Mouse (Mus musculus) hindlimb bud, embryonic 11.5 days (tissue): ENCODE measurements around the gene Zxdc.

ENCODE experiments used
- DNase-seq: peaks from one replicate; pipeline ENCODE4 v3.0.0-alpha.2; 2012; ENCODE audit warnings: low read depth, low spot score; ENCODE audit errors: extremely low spot score

The Zxdc gene

DNA sequence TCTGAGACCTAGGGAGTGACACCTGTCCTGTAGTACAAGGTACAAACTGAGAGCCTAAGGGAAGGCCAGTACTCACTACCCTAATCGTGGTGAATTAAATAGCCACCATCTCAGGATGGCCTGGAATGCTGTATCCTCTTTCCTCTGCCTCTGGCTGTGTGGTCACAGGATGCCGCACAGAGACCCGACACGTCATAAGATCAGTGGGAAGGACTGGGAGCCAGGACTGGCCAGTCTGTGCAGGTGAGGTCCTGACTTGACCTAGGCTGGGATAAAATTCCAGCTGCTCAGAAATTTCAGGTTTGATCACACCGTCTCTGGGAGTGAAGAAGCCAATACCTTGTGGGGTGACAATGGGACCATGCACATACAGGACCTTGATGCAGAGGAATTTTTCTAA lies 82.2 kb downstream of the Zxdc start:
- no peak for DNase-seq

DNA sequence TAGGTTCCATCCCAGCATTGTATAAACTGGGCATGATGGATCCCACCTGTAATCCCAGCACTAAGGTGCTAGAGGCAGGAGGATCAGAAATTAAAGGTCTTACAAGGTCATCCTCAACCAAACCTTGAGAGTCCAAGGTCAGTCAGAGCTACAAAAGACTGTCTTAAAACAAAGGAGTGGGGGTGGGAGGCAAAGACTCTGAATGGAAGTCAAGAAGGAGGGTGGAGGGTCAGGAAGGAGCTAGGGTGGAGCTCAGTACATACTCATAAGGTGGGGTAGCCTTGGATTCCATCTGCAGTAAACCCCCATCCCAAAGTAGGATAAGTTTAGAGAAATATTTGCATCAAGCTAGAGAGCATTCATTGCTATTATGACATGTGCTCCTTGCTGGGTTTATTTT lies 83.3 kb downstream of the Zxdc start:
- no peak for DNase-seq
